Mouse (Mus musculus) spleen, adult 2 months (tissue): ENCODE results near the gene Pck2.

ENCODE experiments used
- CTCF ChIP-seq: fragments of 200-500 bp; IDR thresholded peaks from 2 replicates; pipeline ENCODE4 v1.5.1; 2011; ENCODE audit warnings: mild to moderate bottlenecking, inconsistent platforms; ENCODE audit not compliant: insufficient read depth, insufficient read length, insufficient replicate concordance; ENCODE audit errors: extremely low read depth
- POLR2A ChIP-seq: fragments of 200-500 bp; IDR thresholded peaks from 2 replicates; pipeline ENCODE4 v1.6.1; 2011; ENCODE audit warnings: low read depth, low read length, inconsistent platforms

- no peak for TF ChIP-seq CTCF
- TF ChIP-seq POLR2A: no peak
Observed at GRCm38 (mm10) chr14:55571760-55572159, 31.7 kb downstream of the Pck2 start.
